Mouse (Mus musculus): Measurements from ENCODE around the gene Tmprss4.

Tmprss4 gene

DNA sequence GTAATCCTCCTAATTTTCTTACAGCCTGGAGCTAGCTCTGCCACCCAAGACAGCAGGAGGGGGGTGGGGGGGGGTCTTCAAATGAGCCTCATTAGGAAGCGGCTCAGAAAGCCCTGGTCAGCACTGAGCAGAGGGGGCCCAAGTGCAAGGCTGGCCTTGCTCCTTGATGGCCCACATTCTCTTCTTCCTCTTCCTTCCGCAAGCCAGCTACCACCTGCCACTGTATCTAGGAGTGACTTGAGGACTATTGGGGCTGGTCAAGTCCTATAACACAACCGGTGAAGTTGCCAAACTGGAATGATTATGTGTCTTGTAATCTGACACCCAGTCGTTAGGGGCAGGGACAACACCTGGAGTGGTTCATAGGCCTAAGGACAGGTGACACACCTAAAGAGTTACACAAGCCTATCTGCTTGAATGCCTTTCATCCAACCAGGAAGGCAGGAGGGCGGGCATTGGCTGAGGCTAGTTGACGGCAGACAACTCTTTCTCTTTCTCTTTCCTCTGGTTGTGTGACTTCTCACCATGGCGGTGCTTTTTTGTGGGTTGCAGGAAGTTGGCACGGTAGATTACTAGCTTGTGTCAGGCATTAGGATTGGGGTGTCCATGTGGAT lies at the start of gene Tmprss4:
Gene Tmprss4, minus strand, starts transcription at position 296 of the 614 bp plus-strand sequence.
- no peak for DNase-seq (ENCODE audit: low read depth, low spot score)

DNA sequence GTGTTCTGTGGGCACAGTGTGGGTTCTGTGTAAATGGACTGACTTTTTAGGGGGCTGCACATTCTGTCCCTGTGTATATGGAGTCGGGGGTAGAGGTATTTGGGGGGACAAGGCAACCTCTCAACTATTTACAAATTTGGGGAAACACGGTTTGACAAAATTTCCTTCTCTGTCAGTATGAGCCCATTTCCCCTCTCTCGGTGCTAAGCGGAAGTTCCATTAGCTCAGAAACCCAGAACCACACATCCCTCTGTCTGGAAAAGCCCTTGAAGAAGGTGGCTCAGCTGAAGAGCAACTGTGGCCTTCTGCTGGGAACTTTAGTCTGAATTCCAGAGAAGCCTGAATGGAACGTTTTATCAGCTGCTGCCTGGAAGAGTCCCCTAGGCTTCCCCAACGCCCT lies 48.5 kb upstream of the Tmprss4 start:
- no peak for DNase-seq (ENCODE audit: low read depth, low spot score)

DNA sequence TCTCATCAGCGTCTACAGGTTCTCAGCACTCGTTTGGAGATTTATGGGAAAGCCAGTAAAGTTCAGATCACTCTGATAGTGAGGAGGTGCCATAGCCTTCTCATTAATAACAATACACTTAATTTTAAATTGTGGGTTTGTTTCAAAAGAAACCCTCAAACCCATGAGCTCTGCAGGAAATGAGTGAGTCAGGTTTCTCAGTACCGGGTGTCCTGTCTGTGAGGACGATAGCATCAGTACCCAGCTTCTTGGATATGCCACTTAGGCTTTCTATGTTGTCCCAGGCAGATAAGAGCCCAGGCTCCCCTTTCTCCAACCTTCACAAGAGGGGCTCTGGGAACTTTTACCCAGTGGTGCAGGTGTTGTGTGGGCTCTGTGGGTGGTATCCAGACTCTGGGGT lies 48.1 kb upstream of the Tmprss4 start:
- DNase-seq (ENCODE audit: low read depth, low spot score): no peak

DNA sequence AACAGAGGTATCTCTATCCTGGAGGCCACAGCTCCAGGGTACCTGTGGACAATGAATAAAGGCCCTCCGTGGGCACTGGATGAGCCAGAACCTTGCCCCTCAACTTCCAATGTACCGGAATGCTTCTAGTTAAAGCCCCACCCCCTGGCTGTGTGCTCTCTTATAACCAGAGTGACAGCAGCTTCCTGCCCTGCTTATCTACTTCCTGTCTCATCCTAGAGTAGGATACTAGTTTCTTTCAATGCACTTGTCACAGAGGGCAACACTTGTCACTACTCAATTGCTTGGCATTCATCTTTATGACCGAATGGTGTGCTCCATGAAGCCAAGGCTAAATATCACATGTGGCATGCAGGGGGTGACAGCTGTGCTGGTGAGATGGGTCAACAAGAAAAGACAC lies 47.4 kb upstream of the Tmprss4 start:
- DNase-seq (ENCODE audit: low read depth, low spot score): no peak

DNA sequence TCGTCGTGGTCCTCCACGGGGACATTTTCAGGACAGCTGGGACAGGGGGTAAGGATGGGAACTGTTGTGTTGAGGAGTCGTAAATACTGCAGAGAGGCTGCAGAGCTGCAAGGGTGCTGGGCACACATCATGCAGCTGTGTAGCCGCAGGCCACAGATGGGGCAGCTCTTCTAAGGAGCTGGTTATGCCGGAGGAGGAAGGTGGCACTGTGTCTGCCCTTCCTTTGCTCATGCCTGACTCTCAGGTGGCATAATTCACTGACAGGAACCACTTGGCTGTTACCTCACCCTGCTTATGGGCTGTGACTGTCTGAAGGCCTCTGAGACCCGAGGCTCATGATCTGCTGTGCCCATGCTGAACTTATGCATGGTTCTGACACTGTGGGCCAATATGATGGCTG lies 46.4 kb upstream of the Tmprss4 start:
- DNase-seq (ENCODE audit: low read depth, low spot score): no peak

DNA sequence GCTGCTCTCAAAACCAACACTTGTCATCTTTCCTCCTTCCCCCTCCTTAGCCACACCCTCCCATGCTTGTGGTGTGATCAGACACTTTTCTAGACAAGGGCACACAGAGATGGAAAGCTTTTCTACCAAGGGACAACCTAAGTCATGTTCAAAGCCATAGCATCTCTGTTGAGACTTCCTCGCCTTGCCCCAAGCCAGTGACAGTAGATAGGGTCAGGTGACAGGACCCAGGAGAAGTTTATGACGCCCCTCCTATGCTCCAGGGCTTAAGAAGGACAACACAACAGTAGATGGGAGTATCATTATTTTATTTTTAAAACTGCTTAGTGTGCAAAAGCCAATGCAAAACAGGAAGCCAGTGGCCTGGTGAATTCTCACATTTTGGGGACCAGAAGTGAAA lies 43.6 kb upstream of the Tmprss4 start:
- no peak for DNase-seq (ENCODE audit: low read depth, low spot score)

DNA sequence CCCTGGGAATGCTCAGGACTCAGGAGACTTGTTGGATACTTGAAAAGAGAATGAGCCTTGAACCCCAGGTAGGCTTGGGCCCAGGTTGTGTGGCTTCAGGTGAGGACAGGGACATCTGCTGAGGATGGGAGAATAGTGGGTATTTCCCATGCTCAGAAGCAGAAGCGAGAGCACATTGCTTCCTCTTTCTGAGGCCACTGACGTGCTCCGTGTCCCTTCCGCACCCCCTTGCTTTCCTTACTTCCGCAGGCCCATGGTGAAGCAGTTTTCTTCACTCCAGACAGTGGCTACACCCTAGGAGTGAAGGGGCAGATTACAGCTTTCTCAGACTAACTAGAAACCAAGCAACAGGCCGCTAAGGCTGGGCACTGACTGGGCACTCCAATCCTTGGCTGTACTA lies 42.2 kb upstream of the Tmprss4 start:
- peak; percentile 54 for DNase-seq (ENCODE audit: low read depth, low spot score)

DNA sequence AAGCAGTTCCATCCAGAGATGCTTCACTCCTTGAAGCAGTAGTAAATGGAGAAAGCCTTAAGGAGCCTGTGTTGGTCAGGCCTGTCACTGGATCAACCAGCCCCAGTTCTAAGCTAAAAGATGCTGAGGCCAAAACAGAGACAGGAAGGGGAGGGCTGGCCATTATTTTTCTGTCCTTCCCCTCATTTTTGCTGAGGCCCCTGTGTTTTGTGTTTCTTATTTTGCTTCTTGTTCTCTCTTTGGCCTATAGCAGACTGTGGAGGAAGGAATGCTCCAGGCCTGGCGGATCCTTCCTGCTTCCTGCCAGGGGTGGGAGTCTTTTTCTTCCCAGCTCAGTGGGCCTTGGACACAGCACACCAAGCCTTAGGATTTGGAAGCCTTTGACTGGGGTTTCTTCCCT lies 41.5 kb upstream of the Tmprss4 start:
- DNase-seq (ENCODE audit: low read depth, low spot score): no peak

DNA sequence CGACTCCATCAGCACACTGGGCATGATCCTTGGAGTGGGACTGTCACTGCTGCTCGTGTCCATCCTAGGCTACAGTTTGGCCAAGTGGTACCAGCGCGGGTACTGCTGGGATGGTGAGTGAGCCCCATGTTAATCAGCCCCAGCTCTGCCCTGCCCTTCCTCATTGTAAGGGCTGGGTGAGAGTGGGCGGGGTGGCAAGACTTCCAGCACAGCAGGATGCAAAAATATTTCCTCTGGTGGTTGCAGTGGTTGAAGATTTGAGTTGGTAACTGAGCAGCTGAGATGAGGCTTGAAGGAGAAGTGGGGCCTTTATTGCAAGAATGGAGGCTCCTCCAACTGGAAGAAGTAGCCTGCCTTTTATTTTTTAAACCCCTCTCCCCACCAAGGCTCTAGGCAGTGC lies 37.5 kb upstream of the Tmprss4 start:
- no peak for DNase-seq (ENCODE audit: low read depth, low spot score)

DNA sequence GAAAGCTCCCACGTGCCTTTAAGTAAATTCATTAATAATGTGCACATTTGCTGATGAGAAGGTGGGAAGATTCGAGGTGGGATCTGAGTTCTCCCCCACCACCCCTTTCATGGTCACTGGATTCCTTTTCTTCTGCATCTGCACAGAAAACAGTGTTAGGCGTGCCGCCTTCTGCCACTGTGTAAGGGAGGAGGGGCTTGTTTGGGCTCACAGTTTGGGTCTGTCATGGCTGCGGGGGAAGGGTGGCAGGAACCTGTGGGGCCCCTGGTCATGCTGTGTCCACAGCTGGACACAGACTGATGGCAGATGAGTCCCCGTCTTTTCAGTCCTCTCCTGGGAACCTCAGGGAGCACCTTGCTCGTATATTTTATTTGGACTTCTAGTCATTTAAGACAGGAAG lies 32.9 kb upstream of the Tmprss4 start:
- no peak for DNase-seq (ENCODE audit: low read depth, low spot score)

DNA sequence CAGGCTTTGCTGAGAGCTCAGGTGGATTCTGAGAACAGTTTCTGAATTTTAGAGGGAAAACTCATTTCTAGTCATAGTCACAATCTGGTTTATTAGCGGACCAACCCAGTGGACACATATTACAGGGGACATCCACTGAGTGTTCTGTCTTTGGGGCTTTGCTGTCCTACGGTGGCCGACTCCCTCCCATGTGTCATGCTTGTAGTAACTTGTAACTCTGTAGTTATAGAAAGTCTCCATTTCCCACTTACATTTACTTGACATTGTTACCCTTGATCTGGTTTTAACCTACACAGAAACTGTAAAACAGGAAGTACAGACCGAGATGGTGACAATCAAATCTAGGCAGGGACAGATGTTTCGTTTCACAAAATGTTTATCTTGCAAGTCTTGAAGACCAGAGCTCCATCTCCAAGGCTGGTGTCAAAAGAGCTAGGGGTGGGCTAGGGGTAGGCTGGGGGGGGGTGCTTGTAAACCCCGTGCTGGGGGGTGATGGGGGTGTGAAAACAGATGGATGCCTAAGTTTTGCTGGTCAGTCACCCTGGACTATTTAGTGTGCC lies 31.9 kb upstream of the Tmprss4 start:
- DNase-seq (ENCODE audit: low read depth, low spot score): no peak

DNA sequence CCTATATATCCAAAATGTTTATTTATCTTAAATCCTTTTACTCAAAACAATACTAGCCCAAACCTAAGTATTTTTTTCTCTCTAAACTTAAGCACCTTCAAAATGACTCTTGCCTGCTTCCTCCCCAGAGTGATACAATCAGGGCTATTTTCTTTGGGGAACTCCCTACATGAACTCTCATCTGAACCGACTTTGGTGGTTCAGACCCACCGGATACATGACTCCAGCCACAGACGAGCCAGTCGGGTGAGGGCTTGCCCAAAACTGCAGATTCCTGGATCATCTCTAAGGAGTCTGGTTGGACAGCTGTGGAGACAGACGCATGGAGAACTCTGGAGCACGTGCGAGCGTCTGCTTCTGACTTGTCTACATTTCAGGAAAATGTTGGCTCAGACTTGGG lies 25.5 kb upstream of the Tmprss4 start:
- DNase-seq (ENCODE audit: low read depth, low spot score): no peak

DNA sequence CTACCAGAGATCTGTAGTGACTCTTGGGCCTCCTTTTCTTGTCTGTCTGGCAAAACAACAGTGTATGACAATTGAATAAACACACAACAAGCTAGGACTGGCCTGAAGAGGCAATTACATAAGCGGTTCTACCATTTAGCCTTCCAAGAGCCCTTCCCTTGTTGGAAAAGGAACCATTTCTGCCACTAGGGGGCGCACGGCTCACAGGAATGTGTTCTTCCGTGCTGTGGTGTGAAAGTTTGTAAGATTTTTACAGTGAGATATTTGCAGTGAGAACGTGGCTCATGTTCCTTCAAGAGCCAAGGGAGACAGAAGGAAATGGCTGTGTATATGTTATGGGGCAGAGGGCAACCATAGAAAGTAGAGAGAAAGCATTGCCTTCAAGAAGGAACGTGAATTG lies 17.7 kb upstream of the Tmprss4 start:
- DNase-seq (ENCODE audit: low read depth, low spot score): peak; percentile 78

DNA sequence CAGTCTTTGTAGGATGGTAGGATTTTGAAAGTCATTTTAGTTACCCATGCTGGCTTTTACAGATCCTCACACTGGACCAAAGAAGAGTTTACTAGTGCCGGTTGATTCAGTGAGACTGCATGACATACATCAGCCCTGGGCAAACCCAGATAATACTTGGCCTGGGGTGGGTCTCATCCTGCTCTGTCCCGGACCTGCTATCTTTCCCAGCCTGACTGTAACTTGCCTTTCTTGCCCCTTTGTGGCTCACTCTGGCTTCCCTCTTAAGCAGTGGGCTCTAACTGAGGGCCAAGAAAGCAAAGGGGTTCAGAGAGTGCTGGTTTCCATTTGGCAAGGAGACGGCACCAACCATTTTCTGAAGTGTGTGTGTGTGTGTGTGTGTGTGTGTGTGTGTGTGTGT lies 15.8 kb upstream of the Tmprss4 start:
- no peak for DNase-seq (ENCODE audit: low read depth, low spot score)

DNA sequence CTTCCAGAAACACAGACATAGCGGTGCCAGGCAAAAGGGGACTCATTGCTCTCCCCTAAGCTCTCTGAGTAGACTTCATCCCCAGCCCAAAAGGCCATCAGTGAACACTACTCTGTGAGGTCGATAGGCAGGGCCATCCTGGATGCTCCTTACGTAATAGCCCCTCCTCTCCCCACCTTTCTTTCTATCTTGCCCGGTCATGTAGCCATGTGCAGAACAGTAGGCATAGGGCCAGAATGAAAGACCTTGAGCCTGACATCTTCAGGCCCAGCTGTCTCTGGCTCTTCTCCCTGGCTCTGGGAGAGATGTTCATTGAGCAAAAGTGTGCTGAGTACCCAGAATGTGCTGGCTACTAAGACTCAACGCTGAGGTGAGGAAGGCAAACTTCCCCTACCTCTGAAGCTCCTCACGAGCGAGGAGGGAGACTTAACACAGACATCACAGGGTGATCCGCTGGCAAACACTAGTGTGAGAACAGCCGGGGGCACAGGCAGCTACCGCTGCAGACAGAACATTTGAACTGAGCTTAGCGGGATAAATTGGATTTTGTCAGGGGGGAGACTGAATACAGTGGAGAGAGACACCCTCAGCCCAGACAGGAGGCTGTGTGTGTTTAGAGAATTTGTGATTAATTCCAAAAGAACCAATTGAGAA lies 11.8 kb upstream of the Tmprss4 start:
- no peak for DNase-seq (ENCODE audit: low read depth, low spot score)

DNA sequence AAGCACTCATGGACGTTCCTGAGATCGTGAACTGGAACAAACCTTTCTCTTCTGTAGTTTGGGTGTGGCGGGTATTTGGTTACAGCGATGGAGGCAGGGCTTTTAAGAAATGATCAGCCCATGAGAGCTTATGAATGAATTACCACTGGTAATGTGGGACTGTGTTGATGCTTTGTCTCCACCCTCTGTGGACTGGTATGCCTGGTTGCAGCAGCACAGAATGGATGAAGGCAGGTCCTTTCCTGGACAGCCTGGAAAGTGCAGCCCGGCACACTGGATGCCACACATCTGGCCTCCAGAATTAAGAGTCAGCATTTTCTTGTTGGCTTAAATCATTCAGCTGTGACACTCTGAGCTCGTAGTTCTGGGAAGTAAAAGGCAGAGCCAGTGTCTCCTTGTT lies 8.1 kb upstream of the Tmprss4 start:
- no peak for DNase-seq (ENCODE audit: low read depth, low spot score)

DNA sequence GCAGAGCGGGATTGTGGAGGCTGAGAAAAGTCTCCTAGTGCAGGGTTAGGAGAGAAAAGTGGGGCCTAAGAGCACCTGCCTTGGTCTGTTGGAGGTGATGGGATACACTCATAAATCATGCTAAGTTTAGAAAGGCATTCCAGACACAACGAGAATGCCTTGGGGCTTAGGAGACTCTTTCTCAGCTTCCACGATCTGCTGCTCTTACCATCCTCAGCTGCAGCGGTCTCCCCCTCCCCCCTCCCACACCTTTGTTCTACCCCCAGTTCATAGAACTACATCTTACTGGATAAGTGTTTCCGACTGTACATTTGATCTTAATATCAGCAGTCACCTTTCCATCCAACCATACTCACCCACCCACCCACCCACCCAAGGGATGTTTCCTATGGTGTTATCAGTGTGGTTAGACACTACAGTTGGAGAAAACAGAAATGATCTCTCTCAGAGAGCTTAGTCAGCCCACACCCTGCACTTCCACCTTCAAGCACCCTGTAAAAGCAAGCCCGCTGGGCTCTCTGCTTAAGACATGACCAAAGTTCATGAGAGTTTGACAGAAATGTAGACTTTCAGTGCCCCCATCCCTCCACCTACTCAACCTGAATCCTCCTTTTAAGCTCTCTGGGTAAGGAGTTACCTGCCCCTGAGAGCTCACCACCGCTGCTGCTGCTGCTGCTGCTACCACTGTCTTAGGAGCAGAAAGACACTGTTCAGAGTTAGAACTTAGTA lies 3.3 kb upstream of the Tmprss4 start:
- DNase-seq (ENCODE audit: low read depth, low spot score): no peak

DNA sequence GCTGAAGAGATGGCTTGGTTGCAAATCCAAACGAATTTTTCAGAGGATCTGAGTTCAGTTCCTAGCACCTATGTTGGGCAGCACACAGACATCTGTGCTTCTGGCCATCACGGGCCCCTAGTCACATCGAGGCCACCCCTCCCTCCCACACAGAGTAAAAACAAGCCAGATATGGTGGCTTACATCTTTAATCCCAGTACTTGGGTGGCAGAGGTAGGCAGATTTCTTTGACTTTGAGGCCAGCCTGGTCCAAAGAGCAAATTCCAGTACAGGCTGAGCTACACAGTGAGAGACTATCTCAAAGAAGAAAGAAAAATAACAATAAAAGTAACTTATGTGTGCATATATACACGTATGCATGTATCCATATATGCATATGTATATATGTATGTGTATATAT lies 2.2 kb upstream of the Tmprss4 start:
- no peak for DNase-seq (ENCODE audit: low read depth, low spot score)

DNA sequence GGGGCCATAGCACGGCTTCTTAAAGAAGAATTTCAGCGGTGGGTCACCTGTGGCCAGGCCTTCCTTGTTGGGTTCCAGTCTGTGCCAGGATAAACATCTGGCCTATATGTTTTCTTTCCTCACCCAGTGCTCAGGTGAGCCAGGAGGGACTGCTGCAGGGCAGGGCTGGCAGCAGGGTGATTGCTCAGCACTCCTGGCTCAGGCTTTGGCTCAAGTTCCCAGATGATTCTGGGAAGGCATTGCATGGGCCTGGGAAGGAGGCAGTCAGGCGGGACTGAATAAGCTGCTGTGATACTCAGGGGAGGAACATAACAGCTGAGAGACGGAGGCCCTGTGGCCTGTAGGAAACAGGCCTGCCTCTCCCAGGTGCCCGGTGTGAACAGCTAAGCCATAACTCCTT lies 1.3 kb upstream of the Tmprss4 start:
- DNase-seq (ENCODE audit: low read depth, low spot score): no peak

DNA sequence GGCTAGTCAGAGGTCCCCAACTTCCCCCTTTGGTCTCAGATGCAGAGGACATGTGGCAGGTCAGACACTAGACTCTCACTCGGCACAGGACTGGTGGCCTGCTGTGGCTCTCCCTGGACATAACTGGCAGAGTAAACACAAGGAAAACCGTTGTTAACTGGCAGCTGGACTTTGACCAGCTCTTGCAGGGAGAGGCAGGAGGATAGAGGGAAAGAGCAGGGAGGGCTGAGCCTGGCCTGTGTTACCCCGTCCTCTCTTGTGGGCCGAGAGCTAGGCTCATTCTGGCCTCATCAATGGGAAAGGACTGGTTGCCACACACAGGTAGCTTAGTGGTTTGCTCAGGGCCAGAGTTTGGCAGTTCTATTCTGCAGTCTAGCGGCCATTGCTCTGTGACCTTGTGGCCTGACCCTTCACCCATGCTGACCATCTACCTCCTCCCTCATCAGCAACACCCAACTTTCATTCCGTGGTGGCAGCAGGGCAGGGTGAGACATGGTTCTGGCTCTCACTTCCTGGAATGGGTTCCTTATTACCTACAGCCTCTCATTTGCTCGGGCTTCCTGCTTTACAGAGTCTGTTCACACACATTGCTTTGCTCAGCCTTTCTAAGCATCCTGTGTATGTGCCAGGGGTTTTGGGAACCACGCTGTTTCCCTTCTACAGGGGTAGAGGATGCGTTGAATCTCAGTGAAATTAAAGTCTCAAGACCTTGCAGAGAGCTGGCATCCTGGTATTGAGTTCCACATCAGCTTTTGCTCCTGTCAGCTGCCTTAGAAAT lies 1.7 kb downstream of the Tmprss4 start:
- DNase-seq (ENCODE audit: low read depth, low spot score): no peak

DNA sequence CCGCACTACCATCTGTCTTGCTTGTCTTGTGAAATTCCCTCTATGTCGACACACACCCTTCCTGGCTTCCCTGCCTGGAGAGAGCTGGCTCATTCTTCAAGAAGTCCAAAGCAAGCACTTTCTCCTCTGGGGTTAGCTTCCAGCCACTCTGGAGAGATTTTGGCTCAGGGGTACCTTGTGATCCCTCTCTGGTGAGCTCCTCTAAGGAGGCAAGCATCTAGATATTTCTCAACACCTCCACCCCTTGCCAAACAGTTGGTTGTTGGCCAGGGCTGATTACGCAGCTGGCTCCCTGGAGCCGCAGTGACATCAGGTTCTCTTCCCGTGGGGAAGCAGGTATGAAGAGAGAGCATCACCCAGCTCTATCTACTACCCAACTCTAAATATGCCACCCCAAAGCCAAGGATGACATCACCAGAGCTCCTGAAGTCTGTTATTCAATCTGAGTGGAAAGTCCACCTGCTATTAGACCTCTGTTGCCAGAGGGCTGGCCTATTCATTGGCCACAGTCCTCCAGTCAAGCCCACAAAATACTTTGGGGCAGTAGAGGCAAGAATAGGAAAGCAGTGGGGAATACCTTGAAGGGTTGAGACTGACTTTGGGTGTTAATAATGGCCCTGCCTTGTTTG lies 2.5 kb downstream of the Tmprss4 start:
- peak; percentile 49 for DNase-seq (ENCODE audit: low read depth, low spot score)

DNA sequence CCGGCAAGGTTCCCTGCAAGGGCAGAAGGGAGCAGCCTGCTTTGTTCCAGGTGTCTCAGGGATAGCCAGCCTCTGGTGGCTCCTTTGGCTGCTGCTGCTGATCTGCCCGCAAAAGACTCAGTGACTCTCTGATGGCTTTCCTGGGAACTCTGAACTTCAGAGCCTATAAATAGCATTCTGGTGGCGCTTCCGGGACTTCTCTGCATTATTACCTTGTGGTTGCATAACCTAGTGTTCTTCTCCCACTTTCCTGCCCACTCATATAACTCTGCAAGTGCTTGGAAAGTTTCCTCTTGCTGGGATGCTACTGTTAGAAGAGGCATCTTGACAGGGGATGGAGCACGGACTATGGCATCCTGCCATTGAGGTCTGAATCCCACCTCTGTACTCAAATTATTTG lies 6.3 kb downstream of the Tmprss4 start:
- DNase-seq (ENCODE audit: low read depth, low spot score): no peak
